Mouse (Mus musculus): ENCODE measurements at regions not wholly inside any gene's neighbourhood (a gene's known extent, or its start where the extent isn't known, plus 50 kb on each side); places are given as distances from the start of the nearest gene placed in this dataset.

- TF ChIP-seq CTCF (IDR thresholded peaks at IDR 0.05; ENCODE audit: low read depth, low read length) (no peak), POLR2A (IDR thresholded peaks at IDR 0.05; ENCODE audit: insufficient read depth, low read length) (no peak), EP300 (IDR thresholded peaks at IDR 0.05; ENCODE audit: insufficient read depth, low read depth, low read length) (no peak)
Measured at GRCm38 (mm10) chr2:16909246-16910038, 553.3 kb downstream of the Plxdc2 start.

Measured in ES-Bruce4 (cell line).